Mouse (Mus musculus): ENCODE measurements around the gene Rec8.
A peak's percentile ranks its signal among the peaks of the same experiment; 100 is the strongest.

Gene Rec8

GRCm38 (mm10) chr14:55592226-55592625 lies 25.6 kb upstream of the Rec8 start:
- no peak for DNase-seq (ENCODE audit: low read depth)

GRCm38 (mm10) chr14:55596036-55596690 lies 21.7 kb upstream of the Rec8 start:
- no peak for DNase-seq (ENCODE audit: low read depth)

GRCm38 (mm10) chr14:55598521-55599390 lies 19.1 kb upstream of the Rec8 start:
- no peak for DNase-seq (ENCODE audit: low read depth)

- DNase-seq (ENCODE audit: low read depth) = no peak
Measured at GRCm38 (mm10) chr14:55603271-55603632, 14.6 kb upstream of the Rec8 start, which contains the start of gene Irf9. Gene Irf9, plus strand, starts transcription at chr14:55603571.

GRCm38 (mm10) chr14:55603633-55604576 lies 13.9 kb upstream of the Rec8 start:
- peak; percentile 89 for DNase-seq (ENCODE audit: low read depth)

GRCm38 (mm10) chr14:55604823-55605222 lies 13.0 kb upstream of the Rec8 start:
- DNase-seq (ENCODE audit: low read depth) = no peak

GRCm38 (mm10) chr14:55605743-55606459 lies 11.9 kb upstream of the Rec8 start:
- no peak for DNase-seq (ENCODE audit: low read depth)

GRCm38 (mm10) chr14:55608339-55608738 lies 9.5 kb upstream of the Rec8 start:
- no peak for DNase-seq (ENCODE audit: low read depth)

- DNase-seq (ENCODE audit: low read depth) = no peak
Measured at GRCm38 (mm10) chr14:55613346-55613745, 4.5 kb upstream of the Rec8 start.

- DNase-seq (ENCODE audit: low read depth) = peak; percentile 39
Measured at GRCm38 (mm10) chr14:55614565-55615178, 3.2 kb upstream of the Rec8 start.

- DNase-seq (ENCODE audit: low read depth) = no peak
Measured at GRCm38 (mm10) chr14:55615876-55616275, 2.0 kb upstream of the Rec8 start.

- DNase-seq (ENCODE audit: low read depth) = no peak
Measured at GRCm38 (mm10) chr14:55616844-55617243, 993 bp upstream of the Rec8 start.

- DNase-seq (ENCODE audit: low read depth) = no peak
Measured at GRCm38 (mm10) chr14:55618486-55619195, 804 bp downstream of the Rec8 start.

- no peak for DNase-seq (ENCODE audit: low read depth)
Measured at GRCm38 (mm10) chr14:55628077-55628827, 10.4 kb downstream of the Rec8 start.

- peak; percentile 43 for DNase-seq (ENCODE audit: low read depth)
Measured at GRCm38 (mm10) chr14:55629312-55629711, 11.5 kb downstream of the Rec8 start.

- DNase-seq (ENCODE audit: low read depth) = no peak
Measured at GRCm38 (mm10) chr14:55634874-55635522, 17.2 kb downstream of the Rec8 start.

GRCm38 (mm10) chr14:55635523-55636007 lies 17.7 kb downstream of the Rec8 start, which contains the start of gene Ipo4:
Gene Ipo4, minus strand, starts transcription at chr14:55635957.
- peak; percentile 88 for DNase-seq (ENCODE audit: low read depth)

GRCm38 (mm10) chr14:55637795-55638194 lies 20.0 kb downstream of the Rec8 start, which contains the start of gene Gm49378:
Gene Gm49378, minus strand, starts transcription at chr14:55637895.
- DNase-seq (ENCODE audit: low read depth) = no peak

GRCm38 (mm10) chr14:55640816-55641215 lies 23.0 kb downstream of the Rec8 start:
- DNase-seq (ENCODE audit: low read depth) = no peak

Data from c-Kit-positive CD71-negative TER-119-negative erythroid progenitor cells, embryonic 14.5 days (primary cell).